Comparison of ENCODE assay signal across 12 mouse cellular contexts in the genomic region with DNA sequence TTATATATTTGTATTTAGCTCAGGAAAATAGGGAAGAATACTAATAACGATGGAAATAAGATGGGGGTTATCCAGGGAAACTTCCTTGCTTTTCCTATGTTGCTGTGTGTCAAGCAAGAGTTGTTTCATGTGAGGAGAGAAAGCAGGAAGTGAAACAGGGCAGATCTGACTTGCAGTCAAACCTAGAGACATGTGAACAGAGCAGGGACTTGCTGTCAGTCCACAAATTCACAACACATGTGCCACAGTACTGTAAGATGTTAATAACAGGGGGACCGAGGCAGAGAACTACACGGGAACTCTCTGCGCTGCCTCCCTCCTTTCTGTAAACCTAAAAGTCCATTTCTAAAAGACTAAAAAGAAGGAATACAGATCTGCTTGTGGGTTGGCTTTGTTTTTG.
DNase-seq lines count a peak whose midpoint lies in the region; ATAC-seq lines count a peak whose summit lies in the region.
"Had no signal": no experiment of that assay in that cellular context is flagged by ENCODE, and none has a peak within 500 bp of the region (broad histone marks: within the 10 kb centered on the region; RNA-seq: fewer than 3 reads in every experiment).

No protein-coding gene starts in this region.

- H3K9ac ChIP-seq in heart, embryonic 15.5 days, result no peak overlapping the region
- H3K9ac ChIP-seq in neural tube, embryonic 13.5 days, result no peak overlapping the region
- H3K9ac ChIP-seq: forebrain, postnatal 0 days had no signal

- 0 out of 2 replicates have a peak overlapping the region, but pooled peaks have one; percentile 37 for H3K27ac ChIP-seq in heart, embryonic 15.5 days
- H3K27ac ChIP-seq in neural tube, embryonic 13.5 days (replicated peaks), result peak overlapping the region; percentile 54; the same call in 1 of the 2 replicates

- H3K36me3 ChIP-seq in heart, embryonic 15.5 days, result no peaks in the 10 kb centered on the region
- no peaks in the 10 kb centered on the region for H3K36me3 ChIP-seq in neural tube, embryonic 13.5 days

- H3K9me3 ChIP-seq in heart, embryonic 15.5 days (replicated peaks), result no peaks in the 10 kb centered on the region
- H3K9me3 ChIP-seq in neural tube, embryonic 13.5 days, result no peaks in the 10 kb centered on the region

- H3K27me3 ChIP-seq in heart, embryonic 15.5 days, result no peaks in the 10 kb centered on the region
- H3K27me3 ChIP-seq in neural tube, embryonic 13.5 days, result no peaks in the 10 kb centered on the region

- no peak for ATAC-seq in heart, embryonic 15.5 days (replicated peaks; ENCODE audit: insufficient number of reproducible peaks, insufficient read depth, low FRiP score, low read depth)
- no peak for ATAC-seq in neural tube, embryonic 13.5 days (ENCODE audit: low read depth)
- peak; percentile 56 for ATAC-seq in granulocyte monocyte progenitor cell, adult 5-6 weeks (replicated peaks; ENCODE audit: poor library complexity, severe bottlenecking)
- no peak for ATAC-seq in erythroblast, adult 5-6 weeks (replicated peaks; ENCODE audit: low FRiP score, poor library complexity, severe bottlenecking)
- ATAC-seq: forebrain, postnatal 0 days had no signal

- H3K4me3 ChIP-seq in heart, embryonic 15.5 days, result no peak overlapping the region
- no peak overlapping the region for H3K4me3 ChIP-seq in neural tube, embryonic 13.5 days

- 71% methylated on average over 4 of the region's 4 CpGs for WGBS in heart, embryonic 15.5 days
- WGBS in neural tube, embryonic 13.5 days, result 61% methylated on average over 4 of the region's 4 CpGs

- DNase-seq in heart, postnatal 25 days (ENCODE audit: low spot score), result no peak
- DNase-seq in neural tube, embryonic 10.5 days (ENCODE audit: extremely low spot score, low spot score), result no peak
- DNase-seq in spleen, adult 12 weeks (ENCODE audit: low spot score), result no peak
- DNase-seq: adrenal gland, postnatal 14 days; forebrain, postnatal 0 days; kidney, postnatal 14 days; liver; right cerebral cortex, postnatal 25 days had no signal

- intact Hi-C loops in heart, postnatal 25 days (cut with DNase I), result no loop called here

- no peak overlapping the region for H3K4me2 ChIP-seq in heart, embryonic 15.5 days
- no peak overlapping the region for H3K4me2 ChIP-seq in neural tube, embryonic 13.5 days

- H3K4me1 ChIP-seq in heart, embryonic 15.5 days (replicated peaks), result peaks cover 20% of the 10 kb centered on the region
- H3K4me1 ChIP-seq in neural tube, embryonic 13.5 days (replicated peaks), result peaks cover 59% of the 10 kb centered on the region
